Mouse (Mus musculus) heart, embryonic 15.5 days (tissue): ENCODE measurements around the gene Emx2. TPM values are rescaled to one million over a fixed set of nuclear protein-coding genes. Genes with fewer than 3 reads are reported as not detected.

Experiments used
- ATAC-seq: fragments of 200-750 bp; cut with Nextera tagmentation; replicated peaks from 2 replicates; pipeline ENCODE4 v1.8.0; 2017; ENCODE audit warnings: low read depth, moderate TSS enrichment; ENCODE audit not compliant: insufficient number of reproducible peaks, insufficient read depth, low FRiP score
- H3K27ac ChIP-seq: fragments of 300-500 bp; sonication (generic); 2 replicates; pipeline ENCODE4 v1.5.1; 2015; ENCODE audit warnings: mild to moderate bottlenecking, inconsistent platforms
- H3K27me3 ChIP-seq: fragments of 300-500 bp; sonication (generic); 2 replicates; pipeline ENCODE4 v1.6.1; 2015; ENCODE audit warnings: inconsistent platforms
- H3K36me3 ChIP-seq: fragments of 300-500 bp; sonication (generic); 2 replicates; pipeline ENCODE4 v1.6.1; 2015; ENCODE audit warnings: mild to moderate bottlenecking, inconsistent platforms
- H3K4me1 ChIP-seq: fragments of 300-500 bp; sonication (generic); replicated peaks from 2 replicates; pipeline ENCODE4 v1.6.1; 2015; ENCODE audit warnings: inconsistent platforms
- H3K4me2 ChIP-seq: fragments of 300-500 bp; sonication (generic); 2 replicates; pipeline ENCODE4 v1.6.1; 2015; ENCODE audit warnings: inconsistent platforms, mild to moderate bottlenecking, moderate library complexity
- H3K4me3 ChIP-seq: fragments of 300-500 bp; sonication (generic); 2 replicates; pipeline ENCODE4 v1.5.1; 2015; ENCODE audit warnings: mild to moderate bottlenecking, inconsistent platforms
- H3K9ac ChIP-seq: fragments of 300-500 bp; sonication (generic); 2 replicates; pipeline ENCODE4 v1.6.1; 2015; ENCODE audit warnings: mild to moderate bottlenecking, inconsistent platforms
- H3K9me3 ChIP-seq: fragments of 300-500 bp; sonication (generic); replicated peaks from 2 replicates; pipeline ENCODE4 v1.6.1; 2016; ENCODE audit warnings: inconsistent platforms
- WGBS: fragments of 180-500 bp; shearing (Covaris S2); methylation state at CpG from one replicate; pipeline ENCODE4 v1.1.7; 2015; ENCODE audit warnings: mixed read lengths; 5-methylcytosine and 5-hydroxymethylcytosine counted together
- polyA plus RNA-seq: library from polyadenylated mRNA; unstranded; fragments of >200 nt; fragmentation: Nextera tagmentation; extraction: Ambion mirVana; gene quantifications from 2 replicates; pipeline ENCODE4 v1.2.1, GENCODE M21; 2015

Emx2 gene
- polyA plus RNA-seq, 1 experiment from 2014 or later: not detected

DNA sequence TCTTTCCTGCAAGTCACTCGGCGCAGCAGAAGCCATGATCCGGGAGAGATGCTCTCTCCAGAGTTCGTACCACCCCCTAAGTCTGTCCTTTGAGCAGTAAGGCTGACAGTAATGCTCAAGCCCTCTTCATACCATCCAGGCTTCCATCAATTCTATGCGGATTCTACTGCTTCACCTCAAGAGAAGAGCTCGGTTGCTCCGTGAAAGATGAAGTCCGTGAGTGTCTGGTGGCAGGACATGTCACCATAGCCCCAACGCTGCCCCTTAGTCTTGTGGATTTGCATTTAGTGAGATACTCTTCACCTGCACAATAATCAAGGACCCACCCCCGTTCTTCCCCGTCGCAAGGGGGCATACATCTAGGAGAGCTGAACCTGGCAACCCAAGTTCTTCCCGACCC lies 4.6 kb upstream of the Emx2 start:
- H3K9ac ChIP-seq: no peak overlapping the region
- H3K4me2 ChIP-seq: no peak overlapping the region
- no peaks in the 10 kb centered on the region for H3K9me3 ChIP-seq
- WGBS: 10% methylated on average over 13 of the region's 13 CpGs
- peaks cover 98% of the 10 kb centered on the region for H3K27me3 ChIP-seq
- H3K36me3 ChIP-seq: no peaks in the 10 kb centered on the region
- no peak for ATAC-seq
- H3K4me3 ChIP-seq: no peak overlapping the region
- no peak overlapping the region for H3K27ac ChIP-seq
- H3K4me1 ChIP-seq: peaks cover 19% of the 10 kb centered on the region

DNA sequence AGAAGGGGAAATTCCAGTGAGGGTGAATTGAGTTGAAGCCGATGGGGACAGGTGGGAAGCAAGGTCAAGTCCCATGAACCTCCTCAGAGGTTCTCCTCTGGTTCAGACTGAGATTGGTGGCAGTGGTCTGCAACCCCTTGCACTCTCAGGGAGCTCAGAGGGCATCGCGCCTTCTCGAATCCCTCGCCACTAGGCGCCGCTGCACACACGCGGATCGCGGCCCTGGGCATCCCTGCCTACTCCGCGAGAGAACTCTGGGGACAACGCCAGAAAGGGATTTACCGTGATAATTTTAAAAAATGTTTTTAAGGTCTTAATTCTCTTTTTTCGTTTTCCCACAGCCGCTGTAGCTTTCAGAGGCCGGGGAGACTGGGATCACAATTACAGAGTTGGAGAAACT lies 4.0 kb upstream of the Emx2 start:
- WGBS: 1% methylated on average over 18 of the region's 18 CpGs
- no peak overlapping the region for H3K9ac ChIP-seq
- H3K4me3 ChIP-seq: no peak overlapping the region
- H3K4me1 ChIP-seq: peaks cover 25% of the 10 kb centered on the region
- no peaks in the 10 kb centered on the region for H3K9me3 ChIP-seq
- H3K27me3 ChIP-seq: peaks cover 98% of the 10 kb centered on the region
- no peak for ATAC-seq
- no peak overlapping the region for H3K27ac ChIP-seq
- no peak overlapping the region for H3K4me2 ChIP-seq
- H3K36me3 ChIP-seq: no peaks in the 10 kb centered on the region

DNA sequence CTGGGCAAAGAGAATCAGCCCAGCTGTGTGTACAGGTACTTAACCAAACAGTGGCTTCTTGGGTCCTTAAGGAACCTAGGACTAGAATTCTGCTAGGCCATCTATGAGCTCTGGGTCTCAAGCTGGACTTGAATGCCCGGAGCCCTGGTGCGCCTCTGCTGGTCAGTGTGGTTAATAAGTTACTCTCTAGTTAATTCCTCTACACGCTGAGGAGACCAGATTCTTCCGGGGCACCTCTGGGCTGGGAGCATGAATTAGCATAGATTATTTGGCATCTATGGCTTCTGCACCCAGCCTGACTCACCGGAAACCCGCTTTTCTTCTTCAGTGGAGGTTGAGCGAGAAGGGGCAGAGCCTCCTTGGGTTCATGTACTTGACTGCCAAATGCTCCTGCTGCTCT lies 2.5 kb upstream of the Emx2 start:
- 8% methylated on average over 7 of the region's 7 CpGs for WGBS
- H3K4me2 ChIP-seq: no peak overlapping the region
- no peaks in the 10 kb centered on the region for H3K36me3 ChIP-seq
- no peak for ATAC-seq
- H3K9ac ChIP-seq: no peak overlapping the region
- no peak overlapping the region for H3K27ac ChIP-seq
- no peak overlapping the region for H3K4me3 ChIP-seq
- H3K9me3 ChIP-seq: no peaks in the 10 kb centered on the region
- peaks cover 98% of the 10 kb centered on the region for H3K27me3 ChIP-seq
- H3K4me1 ChIP-seq: peaks cover 30% of the 10 kb centered on the region

DNA sequence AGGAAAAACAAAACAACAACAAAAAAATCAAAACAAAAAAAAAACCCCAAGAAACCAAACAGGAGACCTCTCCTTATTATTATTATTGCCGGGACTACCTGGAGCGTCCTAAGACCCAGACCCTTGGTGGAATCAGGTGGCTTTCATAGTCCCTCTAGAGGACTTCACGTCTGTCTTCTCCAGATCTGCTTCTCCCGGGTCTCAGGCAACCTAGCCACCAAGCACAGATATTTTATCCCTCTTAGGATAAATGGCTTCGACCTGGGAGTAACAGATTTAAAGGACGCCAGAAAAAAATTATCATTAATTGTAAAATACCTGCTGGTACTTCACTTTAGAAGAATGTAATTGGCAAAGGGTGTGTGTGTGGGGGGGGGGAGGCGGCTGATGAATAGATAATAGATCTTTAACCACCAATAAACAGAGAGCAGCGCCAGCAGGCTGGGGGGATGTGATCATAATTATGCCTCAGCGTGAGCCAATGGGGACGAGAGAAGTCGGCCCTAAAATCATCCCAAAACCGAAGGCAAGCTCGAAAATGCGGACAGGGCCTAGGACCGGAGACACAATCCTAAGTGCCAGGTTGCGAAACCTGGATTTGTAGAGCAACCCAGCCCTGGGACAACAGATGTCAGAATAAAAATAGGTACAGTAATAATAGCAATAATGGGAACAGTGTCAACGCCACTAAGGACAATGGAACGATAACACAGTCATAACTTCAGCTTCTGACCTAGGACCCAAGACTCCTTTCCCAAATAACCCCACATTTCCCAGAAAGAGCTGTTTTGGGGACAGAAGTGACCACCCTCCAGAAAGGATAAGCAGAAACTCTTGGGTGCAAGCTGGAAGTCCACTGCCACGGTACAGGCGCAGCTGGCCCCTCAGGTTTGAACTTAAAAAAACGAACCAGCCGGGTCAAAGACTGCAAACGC lies 894 bp upstream of the Emx2 start:
- Histone ChIP-seq H3K27me3 (peaks cover 98% of the 10 kb centered on the region), H3K9ac (no peak overlapping the region), H3K4me3 (peak overlapping the region; percentile 37), H3K36me3 (no peaks in the 10 kb centered on the region), H3K9me3 (no peaks in the 10 kb centered on the region), H3K27ac (no peak overlapping the region), H3K4me1 (peaks cover 23% of the 10 kb centered on the region), H3K4me2 (peak overlapping the region; percentile 59)
- 4% methylated on average over 23 of the region's 23 CpGs for WGBS
- no peak for ATAC-seq

DNA sequence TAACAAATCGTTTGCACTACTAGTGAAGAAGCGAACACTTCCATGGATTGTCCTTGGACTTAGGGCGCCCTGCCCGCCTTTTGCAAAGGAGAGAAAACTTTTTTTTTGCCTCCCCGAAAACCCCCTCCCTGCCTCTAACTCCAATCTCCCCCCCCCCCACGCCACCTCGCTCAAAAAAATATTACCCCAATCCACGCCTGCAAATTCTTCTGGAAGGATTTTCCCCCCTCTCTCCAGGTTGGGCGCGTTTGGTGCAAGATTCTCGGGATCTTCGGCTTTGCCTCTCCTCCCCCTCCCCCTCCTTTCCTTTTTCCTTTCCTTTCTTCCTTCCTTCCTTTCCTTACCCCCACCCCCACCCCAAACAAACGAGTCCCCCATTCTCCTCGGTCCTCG lies 567 bp downstream of the Emx2 start:
- Histone ChIP-seq H3K9ac (no peak overlapping the region), H3K36me3 (no peaks in the 10 kb centered on the region), H3K4me3 (peak overlapping the region; percentile 37), H3K4me2 (peak overlapping the region; percentile 59), H3K27ac (no peak overlapping the region), H3K9me3 (no peaks in the 10 kb centered on the region), H3K27me3 (peaks cover 98% of the 10 kb centered on the region), H3K4me1 (peaks cover 23% of the 10 kb centered on the region)
- no peak for ATAC-seq
- WGBS: 2% methylated on average over 15 of the region's 15 CpGs

DNA sequence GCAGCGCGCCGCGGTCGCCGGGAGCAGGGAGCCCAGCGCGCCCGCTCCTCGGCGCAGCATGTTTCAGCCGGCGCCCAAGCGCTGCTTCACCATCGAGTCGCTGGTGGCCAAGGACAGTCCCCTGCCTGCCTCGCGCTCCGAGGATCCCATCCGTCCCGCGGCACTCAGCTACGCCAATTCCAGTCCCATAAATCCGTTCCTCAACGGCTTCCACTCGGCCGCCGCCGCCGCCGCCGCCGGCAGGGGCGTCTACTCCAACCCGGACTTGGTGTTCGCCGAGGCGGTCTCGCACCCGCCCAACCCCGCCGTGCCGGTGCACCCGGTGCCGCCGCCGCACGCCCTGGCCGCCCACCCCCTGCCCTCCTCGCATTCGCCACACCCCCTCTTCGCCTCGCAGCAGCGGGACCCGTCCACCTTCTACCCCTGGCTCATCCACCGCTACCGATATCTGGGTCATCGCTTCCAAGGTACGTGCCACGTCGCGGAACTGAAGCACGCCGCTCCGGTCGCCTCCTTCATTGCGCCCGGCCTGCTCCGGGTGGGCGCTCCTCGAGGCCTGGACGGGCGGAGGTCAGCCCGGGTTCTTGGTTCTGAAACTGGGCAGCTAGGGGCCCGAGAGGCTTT lies 1.1 kb downstream of the Emx2 start:
- Histone ChIP-seq H3K4me1 (peaks cover 23% of the 10 kb centered on the region), H3K27me3 (peaks cover 98% of the 10 kb centered on the region), H3K4me3 (peak overlapping the region; percentile 37), H3K36me3 (no peaks in the 10 kb centered on the region), H3K9ac (no peak overlapping the region), H3K27ac (no peak overlapping the region), H3K9me3 (no peaks in the 10 kb centered on the region), H3K4me2 (peak overlapping the region; percentile 59)
- WGBS: under 1% methylated on average over 75 of the region's 75 CpGs
- ATAC-seq: peak; percentile 33; the same call in 1 of the 2 replicates

DNA sequence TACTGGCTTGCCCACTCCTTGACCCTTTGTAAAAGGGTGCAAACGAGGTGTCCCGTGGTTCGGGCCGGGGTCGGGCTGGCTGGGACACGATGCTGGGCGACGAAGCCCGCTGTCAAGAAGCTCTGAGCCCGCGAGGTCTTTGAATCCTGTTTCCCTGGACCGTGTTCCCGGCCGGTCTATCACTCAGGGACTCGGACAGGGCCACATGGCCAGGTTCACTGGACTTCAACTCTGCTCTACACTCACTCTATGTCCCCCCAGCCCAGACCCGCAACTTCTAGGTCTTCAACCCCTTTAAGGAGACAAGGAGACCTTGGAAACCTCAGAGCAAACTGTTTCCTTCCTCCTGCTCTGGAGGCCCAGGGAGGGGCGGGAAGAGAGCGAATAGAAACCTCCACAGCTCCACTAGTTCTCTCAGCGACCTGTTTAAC lies 1.7 kb downstream of the Emx2 start:
- no peak overlapping the region for H3K9ac ChIP-seq
- no peaks in the 10 kb centered on the region for H3K9me3 ChIP-seq
- ATAC-seq: no peak
- H3K27ac ChIP-seq: no peak overlapping the region
- peaks cover 98% of the 10 kb centered on the region for H3K27me3 ChIP-seq
- peak overlapping the region; percentile 37 for H3K4me3 ChIP-seq
- peaks cover 23% of the 10 kb centered on the region for H3K4me1 ChIP-seq
- no peaks in the 10 kb centered on the region for H3K36me3 ChIP-seq
- WGBS: 1% methylated on average over 19 of the region's 19 CpGs
- H3K4me2 ChIP-seq: peak overlapping the region; percentile 59; the same call in 1 of the 2 replicates

DNA sequence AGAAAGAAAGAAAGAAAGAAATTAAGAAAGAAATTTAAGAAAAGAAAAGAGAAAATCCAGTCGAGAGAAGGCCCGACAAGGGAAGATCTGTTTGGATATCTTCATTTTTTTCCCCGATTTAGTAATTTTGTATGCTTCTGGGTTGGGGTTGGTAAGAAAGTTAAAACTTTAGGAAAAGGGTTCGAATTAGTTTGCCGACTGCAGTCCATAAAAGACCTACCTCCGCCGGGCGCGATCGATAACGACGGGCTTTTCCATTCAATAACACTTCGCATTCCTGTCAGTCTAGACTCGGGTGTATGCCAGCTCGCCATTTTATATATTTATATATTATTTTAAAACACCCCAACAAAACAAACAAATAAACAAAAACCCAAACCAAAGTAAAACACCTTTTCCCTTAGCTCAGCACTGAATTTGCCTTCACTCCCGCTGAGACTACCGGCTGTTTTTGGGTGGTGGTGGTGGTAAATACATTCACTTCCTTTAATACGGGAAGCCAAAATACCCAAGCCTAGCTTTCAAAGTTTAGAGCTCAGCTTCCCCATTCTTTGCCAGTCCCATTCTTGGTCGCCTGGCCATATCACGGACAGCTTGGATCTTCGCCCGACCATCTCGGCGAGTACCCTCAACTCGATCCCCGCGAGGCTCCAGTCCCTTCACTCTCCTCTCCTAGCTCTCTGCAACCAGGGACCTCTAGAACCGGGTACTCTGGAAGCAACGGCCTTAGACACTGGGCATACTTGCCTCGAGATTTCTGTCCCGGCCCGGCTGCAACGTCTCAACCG lies 2.4 kb downstream of the Emx2 start:
- Histone ChIP-seq H3K36me3 (no peaks in the 10 kb centered on the region), H3K27me3 (peaks cover 98% of the 10 kb centered on the region), H3K9me3 (no peaks in the 10 kb centered on the region), H3K4me1 (peaks cover 23% of the 10 kb centered on the region), H3K4me2 (no peak overlapping the region), H3K27ac (no peak overlapping the region), H3K9ac (no peak overlapping the region), H3K4me3 (no peak overlapping the region)
- WGBS: 2% methylated on average over 34 of the region's 34 CpGs
- ATAC-seq: no peak

DNA sequence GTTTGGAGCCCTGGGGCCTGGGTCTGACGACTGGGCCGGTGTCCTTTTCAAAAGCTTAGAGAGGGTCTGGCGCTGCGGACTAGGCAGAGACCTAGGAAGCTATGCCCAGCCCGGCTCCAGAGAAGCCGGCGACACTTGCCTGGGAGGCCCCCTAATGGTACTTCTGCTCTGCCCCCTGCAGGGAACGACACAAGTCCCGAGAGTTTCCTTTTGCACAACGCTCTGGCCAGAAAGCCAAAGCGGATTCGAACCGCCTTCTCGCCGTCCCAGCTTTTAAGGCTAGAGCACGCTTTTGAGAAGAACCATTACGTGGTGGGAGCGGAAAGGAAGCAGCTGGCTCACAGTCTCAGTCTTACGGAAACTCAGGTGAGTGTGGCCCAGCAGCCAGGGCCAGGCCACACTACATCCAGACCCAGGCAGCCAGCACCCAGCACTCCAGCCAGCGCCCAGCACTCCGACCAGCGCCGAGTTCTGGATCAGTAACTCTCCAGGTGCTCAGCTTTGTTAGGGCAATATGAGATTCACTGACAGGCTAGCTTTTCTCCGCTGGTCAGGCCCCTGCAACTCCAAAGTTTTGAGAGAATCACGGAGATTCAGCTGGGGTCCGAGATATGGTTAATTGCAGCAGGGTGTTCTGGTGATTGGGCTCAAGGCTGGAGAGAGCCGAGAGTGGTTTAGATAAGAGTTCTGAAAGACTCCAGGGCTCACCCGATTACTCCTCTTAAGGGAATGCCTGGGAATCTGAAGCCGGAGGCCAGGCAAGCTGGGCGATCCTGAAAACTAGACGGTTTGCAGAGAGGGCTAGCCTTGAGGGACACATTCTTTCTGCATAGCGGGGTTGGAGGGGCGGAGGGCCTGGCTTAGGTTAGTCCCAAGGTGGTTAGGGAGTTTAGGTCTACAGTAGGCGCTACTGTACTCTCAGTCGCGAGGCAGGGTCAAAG lies 3.6 kb downstream of the Emx2 start:
- Histone ChIP-seq H3K27me3 (peaks cover 98% of the 10 kb centered on the region), H3K4me2 (no peak overlapping the region), H3K27ac (no peak overlapping the region), H3K4me1 (peaks cover 23% of the 10 kb centered on the region), H3K4me3 (no peak overlapping the region), H3K9me3 (no peaks in the 10 kb centered on the region), H3K36me3 (no peaks in the 10 kb centered on the region), H3K9ac (no peak overlapping the region)
- 3% methylated on average over 36 of the region's 36 CpGs for WGBS
- ATAC-seq: no peak

DNA sequence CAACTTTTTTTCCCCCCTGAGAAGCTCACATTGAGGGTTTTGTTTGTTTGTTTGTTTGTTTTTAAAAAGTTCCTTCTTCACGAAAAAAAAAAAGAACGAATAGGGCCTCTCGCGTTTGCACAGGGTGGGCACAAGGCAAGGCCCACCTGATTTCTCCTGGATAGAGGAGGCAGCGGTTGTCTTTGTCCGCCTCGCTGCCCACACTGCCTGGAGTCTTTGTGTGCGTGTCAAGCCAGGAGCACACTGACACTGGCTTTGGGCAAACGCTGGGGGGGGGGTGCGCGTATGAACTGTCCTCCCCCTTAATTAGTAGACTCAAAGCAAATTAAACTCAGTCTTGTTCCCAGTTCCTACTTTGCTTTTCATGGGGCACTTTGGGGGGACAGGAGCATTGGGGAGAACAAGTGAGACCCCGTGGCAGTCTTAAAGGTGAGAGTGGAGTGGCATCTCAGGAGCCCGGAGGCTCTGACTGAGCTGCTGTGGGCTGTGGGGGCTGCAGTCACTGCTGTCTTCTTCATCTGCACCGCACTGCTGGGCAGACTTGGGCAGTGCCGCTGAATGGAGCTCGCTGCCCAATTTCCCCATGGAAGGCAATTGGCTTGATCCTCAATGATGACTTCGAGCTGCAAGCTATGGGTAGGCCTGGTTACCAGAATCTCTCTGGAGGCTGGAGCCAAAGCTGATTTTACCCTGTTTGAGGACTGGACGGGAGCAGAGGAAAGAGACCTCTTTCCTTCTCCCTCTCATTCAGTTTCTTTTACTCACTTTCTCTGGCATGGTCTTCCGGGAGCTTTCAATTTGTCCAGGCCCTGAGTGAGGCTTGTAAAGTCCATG lies 4.5 kb downstream of the Emx2 start:
- no peak overlapping the region for H3K9ac ChIP-seq
- no peaks in the 10 kb centered on the region for H3K36me3 ChIP-seq
- peaks cover 98% of the 10 kb centered on the region for H3K27me3 ChIP-seq
- peaks cover 25% of the 10 kb centered on the region for H3K4me1 ChIP-seq
- ATAC-seq: no peak
- WGBS: 10% methylated on average over 19 of the region's 19 CpGs
- no peak overlapping the region for H3K27ac ChIP-seq
- H3K4me3 ChIP-seq: no peak overlapping the region
- no peaks in the 10 kb centered on the region for H3K9me3 ChIP-seq
- no peak overlapping the region for H3K4me2 ChIP-seq
